Mouse (Mus musculus) B cell, adult 2 months (primary cell): ENCODE data around the gene Dcaf1.

ENCODE experiments used
- DNase-seq, 2 experiments: peaks; one replicate each; pipeline ENCODE4 v3.0.0; 2022

Dcaf1 gene

GRCm38 (mm10) chr9:106881071-106881755 lies 59.5 kb downstream of the Dcaf1 start:
- no peak for DNase-seq

GRCm38 (mm10) chr9:106882176-106882575 lies 60.5 kb downstream of the Dcaf1 start:
- no peak for DNase-seq

GRCm38 (mm10) chr9:106883085-106883484 lies 61.4 kb downstream of the Dcaf1 start:
- no peak for DNase-seq

- DNase-seq: no peak
These were observed 62.6 kb downstream of the Dcaf1 start for GRCm38 (mm10) chr9:106884306-106884705.

- no peak for DNase-seq
These were observed 63.6 kb downstream of the Dcaf1 start for GRCm38 (mm10) chr9:106884996-106885900.

- peak; percentile 59 to 63 for DNase-seq
These were observed 64.4 kb downstream of the Dcaf1 start for GRCm38 (mm10) chr9:106885901-106886731.

GRCm38 (mm10) chr9:106886828-106887702 lies 65.4 kb downstream of the Dcaf1 start, which contains the start of gene Rbm15b:
TSS of gene Rbm15b (minus strand) at chr9:106887428.
- peak; percentile 97 for DNase-seq

GRCm38 (mm10) chr9:106888346-106888745 lies 66.7 kb downstream of the Dcaf1 start:
- DNase-seq: no peak

- DNase-seq: no peak
These were observed 67.6 kb downstream of the Dcaf1 start for GRCm38 (mm10) chr9:106889321-106889720.

GRCm38 (mm10) chr9:106890496-106891240 lies 69.0 kb downstream of the Dcaf1 start:
- no peak for DNase-seq

- DNase-seq: no peak
These were observed 69.7 kb downstream of the Dcaf1 start for GRCm38 (mm10) chr9:106891341-106891741.

- peak; percentile 95 to 96 for DNase-seq
These were observed 70.3 kb downstream of the Dcaf1 start, which contains the start of gene Manf for GRCm38 (mm10) chr9:106891829-106892551. TSS of gene Manf (minus strand) at chr9:106891979.

- DNase-seq: no peak
These were observed 70.8 kb downstream of the Dcaf1 start for GRCm38 (mm10) chr9:106892552-106892875.

GRCm38 (mm10) chr9:106893327-106893726 lies 71.7 kb downstream of the Dcaf1 start:
- DNase-seq: no peak

- no peak for DNase-seq
These were observed 77.2 kb downstream of the Dcaf1 start for GRCm38 (mm10) chr9:106898901-106899300.

GRCm38 (mm10) chr9:106901596-106901995 lies 79.9 kb downstream of the Dcaf1 start:
- no peak for DNase-seq

- no peak for DNase-seq
These were observed 81.6 kb downstream of the Dcaf1 start for GRCm38 (mm10) chr9:106903099-106903790.

GRCm38 (mm10) chr9:106903791-106904134 lies 82.1 kb downstream of the Dcaf1 start:
- peak; percentile 54 to 63 for DNase-seq

GRCm38 (mm10) chr9:106906597-106906996 lies 84.9 kb downstream of the Dcaf1 start:
- DNase-seq: no peak

- DNase-seq: no peak
These were observed 86.5 kb downstream of the Dcaf1 start for GRCm38 (mm10) chr9:106908174-106908573.
